Mouse (Mus musculus): Measurements from ENCODE around the gene Serbp1. TPM values are rescaled to one million over a fixed set of nuclear protein-coding genes. Genes with fewer than 3 reads are reported as not detected.

The Serbp1 gene
- total and polyA plus RNA-seq, 3 experiments, result 1,043 to 1,809 (median 1,049) TPM

GRCm38 (mm10) chr6:67264935-67265334 lies 27.0 kb downstream of the Serbp1 start:
- Histone ChIP-seq H3K27ac (ENCODE audit: control insufficient read depth, low read depth, low read length) (peak overlapping the region; percentile 89), H3K36me3 (ENCODE audit: control insufficient read depth in 1 of 2, insufficient read depth in 2 of 2, low read length in 2 of 2) (peaks cover 12% of the 10 kb centered on the region in 2 experiments), H3K27me3 (ENCODE audit: control insufficient read depth in 1 of 2, insufficient read depth in 2 of 2, low read length in 2 of 2) (no peaks in the 10 kb centered on the region), H3K4me1 (ENCODE audit: control insufficient read depth in 1 of 2, insufficient read depth in 2 of 2, low read length in 2 of 2) (peaks cover 2 to 5% of the 10 kb centered on the region in 2 experiments; a peak in 1 of 4 replicates), H3K79me2 (ENCODE audit: control insufficient read depth, insufficient read depth, low read length, poor library complexity) (peaks cover 28% of the 10 kb centered on the region), H3K9ac (ENCODE audit: control insufficient read depth, low read depth, low read length, poor library complexity, severe bottlenecking) (peak overlapping the region; percentile 76), H3K9me3 (replicated peaks; ENCODE audit: insufficient read depth, low read length) (no peaks in the 10 kb centered on the region), H3K4me3 (ENCODE audit: control insufficient read depth in 1 of 2, insufficient read depth in 1 of 2, low read depth in 2 of 2, low read length in 2 of 2) (peak overlapping the region; percentile 11 to 53)
- DNase-seq (ENCODE audit: low read depth, low spot score), result peak; percentile 92
- TF ChIP-seq MXI1 (IDR thresholded peaks at IDR 0.05; ENCODE audit: low read depth, low read length) (peak; percentile 97), MAZ (IDR thresholded peaks at IDR 0.05; ENCODE audit: low read depth, low read length) (no peak), EP300 (IDR thresholded peaks at IDR 0.05; ENCODE audit: low read depth in 1 of 2, low read length in 2 of 2) (peak in 1 of 2 experiments; percentile 38; a peak in 2 of 4 replicates), USF2 (IDR thresholded peaks at IDR 0.05; ENCODE audit: borderline replicate concordance in 1 of 2, insufficient read depth in 1 of 2, low read depth in 1 of 2, low read length in 2 of 2) (no peak), CHD2 (IDR thresholded peaks at IDR 0.05; ENCODE audit: low read length) (no peak), NRF1 (IDR thresholded peaks at IDR 0.05; ENCODE audit: insufficient read depth, low read depth, low read length, poor library complexity, severe bottlenecking) (no peak), ZC3H11A (IDR thresholded peaks at IDR 0.05; ENCODE audit: low read depth, low read length) (no peak), MAFK (IDR thresholded peaks at IDR 0.05; ENCODE audit: borderline replicate concordance, low read depth, low read length) (no peak), ZNF384 (IDR thresholded peaks at IDR 0.05; ENCODE audit: low read depth, low read length) (no peak), TBP (IDR thresholded peaks at IDR 0.05; ENCODE audit: low read depth, low read length) (peak; percentile 78), ELF1 (IDR thresholded peaks at IDR 0.05; ENCODE audit: low read depth, low read length) (0 out of 2 replicates have a peak, but pooled peaks have one; percentile 5), POLR2AphosphoS2 (IDR thresholded peaks at IDR 0.05; ENCODE audit: low read length) (peak; percentile 36; the same call in 1 of the 2 replicates), SIN3A (IDR thresholded peaks at IDR 0.05; ENCODE audit: low read length) (peak; percentile 84; the same call in 1 of the 2 replicates), RCOR1 (IDR thresholded peaks at IDR 0.05; ENCODE audit: low read depth, low read length) (no peak), BHLHE40 (IDR thresholded peaks at IDR 0.05; ENCODE audit: borderline replicate concordance, low read depth, low read length) (peak; percentile 97), KAT2A (conservative IDR thresholded peaks at IDR 0.05; ENCODE audit: low read depth, low read length) (no peak), SMC3 (IDR thresholded peaks at IDR 0.05; ENCODE audit: low read depth, low read length) (no peak), TAL1 (IDR thresholded peaks at IDR 0.05; ENCODE audit: low read length) (peak; percentile 73), E2F4 (IDR thresholded peaks at IDR 0.05; ENCODE audit: borderline replicate concordance, low read depth, low read length) (no peak), POLR2AphosphoS5 (IDR thresholded peaks at IDR 0.05; ENCODE audit: borderline replicate concordance, low read depth, low read length) (no peak), GATA1 (IDR thresholded peaks at IDR 0.05; ENCODE audit: low read depth, low read length) (peak; percentile 80), MEF2A (IDR thresholded peaks at IDR 0.05; ENCODE audit: extremely low read depth, insufficient replicate concordance, low read depth, low read length, poor library complexity, severe bottlenecking) (no peak), CTCF (IDR thresholded peaks at IDR 0.05 in 2 of 3, conservative IDR thresholded peaks at IDR 0.05 in 1 of 3; ENCODE audit: control insufficient read depth in 1 of 3, insufficient read depth in 1 of 3, low read depth in 2 of 3, low read length in 3 of 3, poor library complexity in 1 of 3, severe bottlenecking in 1 of 3) (no peak), HCFC1 (IDR thresholded peaks at IDR 0.05; ENCODE audit: low read depth, low read length) (no peak; the same call in 1 of the 2 replicates), GABPA (IDR thresholded peaks at IDR 0.05; ENCODE audit: low read depth, low read length) (no peak), POLR2A (IDR thresholded peaks at IDR 0.05; ENCODE audit: control insufficient read depth in 1 of 2, insufficient read depth in 1 of 2, low read depth in 1 of 2, low read length in 2 of 2, poor library complexity in 1 of 2) (peak; percentile 47 to 79; a peak in 2 of 4 replicates), MYB (IDR thresholded peaks at IDR 0.05; ENCODE audit: low read depth, low read length) (no peak), ETS1 (IDR thresholded peaks at IDR 0.05; ENCODE audit: low read depth, low read length) (peak; percentile 77), NELFE (IDR thresholded peaks at IDR 0.05; ENCODE audit: low read depth, low read length) (peak; percentile 47; the same call in 1 of the 2 replicates), CHD1 (IDR thresholded peaks at IDR 0.05; ENCODE audit: low read depth, low read length) (no peak; the same call in 1 of the 2 replicates), JUND (IDR thresholded peaks at IDR 0.05; ENCODE audit: low read depth, low read length) (no peak), MYC (IDR thresholded peaks at IDR 0.05; ENCODE audit: low read depth, low read length) (peak; percentile 100), ZKSCAN1 (IDR thresholded peaks at IDR 0.05; ENCODE audit: low read depth, low read length) (no peak), MAX (IDR thresholded peaks at IDR 0.05; ENCODE audit: low read length) (peak; percentile 95), ZMIZ1 (IDR thresholded peaks at IDR 0.05; ENCODE audit: low read depth, low read length) (no peak), UBTF (IDR thresholded peaks at IDR 0.05; ENCODE audit: borderline replicate concordance, insufficient read depth, low read depth, low read length) (no peak), TCF12 (IDR thresholded peaks at IDR 0.05; ENCODE audit: low read depth, low read length) (peak; percentile 55; the same call in 1 of the 2 replicates)

Measured in MEL (cell line).